Mouse (Mus musculus) embryonic facial prominence, embryonic 14.5 days (tissue): ENCODE results near the gene Stat5b. TPM values are rescaled to one million over a fixed set of nuclear protein-coding genes. Genes with fewer than 3 reads are reported as not detected.
A peak's percentile ranks its signal among the peaks of the same experiment; 100 is the strongest.

Experiments used
- ATAC-seq: fragments of 200-750 bp; cut with Nextera tagmentation; 2 replicates; pipeline ENCODE4 v1.8.0; 2017; ENCODE audit warnings: low read depth, moderate number of reproducible peaks, moderate TSS enrichment
- DNase-seq: peaks from one replicate; pipeline ENCODE4 v3.0.0-alpha.2; 2015; ENCODE audit warnings: low spot score
- H3K27ac ChIP-seq: fragments of 300-500 bp; sonication (generic); replicated peaks from 2 replicates; pipeline ENCODE4 v1.5.1; 2014; ENCODE audit warnings: low read depth, mild to moderate bottlenecking, low read length, moderate library complexity
- H3K27me3 ChIP-seq: fragments of 300-500 bp; sonication (generic); replicated peaks from 2 replicates; pipeline ENCODE4 v1.6.1; 2014; ENCODE audit warnings: low read length; ENCODE audit not compliant: control insufficient read depth, insufficient read depth
- H3K36me3 ChIP-seq: fragments of 300-500 bp; sonication (generic); 2 replicates; pipeline ENCODE4 v1.6.1; 2014; ENCODE audit warnings: low read length, mixed read lengths; ENCODE audit not compliant: control insufficient read depth, insufficient read depth
- H3K4me1 ChIP-seq: fragments of 300-500 bp; sonication (generic); 2 replicates; pipeline ENCODE4 v1.6.1; 2014; ENCODE audit warnings: antibody characterized with exemption, low read length; ENCODE audit not compliant: control insufficient read depth, insufficient read depth
- H3K4me2 ChIP-seq: fragments of 300-500 bp; sonication (generic); 2 replicates; pipeline ENCODE4 v1.6.1; 2014; ENCODE audit warnings: low read depth, mild to moderate bottlenecking, low read length, moderate library complexity, mixed read lengths
- H3K4me3 ChIP-seq: fragments of 300-500 bp; sonication (generic); 2 replicates; pipeline ENCODE4 v1.5.1; 2014; ENCODE audit warnings: low read depth, mild to moderate bottlenecking, low read length
- H3K9ac ChIP-seq: fragments of 300-500 bp; sonication (generic); 2 replicates; pipeline ENCODE4 v1.6.1; 2014; ENCODE audit warnings: low read depth, mild to moderate bottlenecking, low read length, moderate library complexity, mixed read lengths
- H3K9me3 ChIP-seq: fragments of 300-500 bp; sonication (generic); 2 replicates; pipeline ENCODE4 v1.6.1; 2016; ENCODE audit warnings: low read length; ENCODE audit not compliant: control insufficient read depth
- WGBS: fragments of 180-500 bp; shearing (Covaris S2); extraction: QIAGEN DNeasy Blood & Tissue Kit; methylation state at CpG from one replicate; pipeline ENCODE4 v1.1.7; 2014; 5-methylcytosine and 5-hydroxymethylcytosine counted together
- polyA plus RNA-seq: library from polyadenylated mRNA; unstranded; fragments of >200 nt; fragmentation: Nextera tagmentation; extraction: Ambion mirVana; gene quantifications from 2 replicates; pipeline ENCODE4 v1.2.1, GENCODE M21; 2014

Stat5b gene
- polyA plus RNA-seq, 1 experiment from 2014 or later = 27.6 TPM

DNA sequence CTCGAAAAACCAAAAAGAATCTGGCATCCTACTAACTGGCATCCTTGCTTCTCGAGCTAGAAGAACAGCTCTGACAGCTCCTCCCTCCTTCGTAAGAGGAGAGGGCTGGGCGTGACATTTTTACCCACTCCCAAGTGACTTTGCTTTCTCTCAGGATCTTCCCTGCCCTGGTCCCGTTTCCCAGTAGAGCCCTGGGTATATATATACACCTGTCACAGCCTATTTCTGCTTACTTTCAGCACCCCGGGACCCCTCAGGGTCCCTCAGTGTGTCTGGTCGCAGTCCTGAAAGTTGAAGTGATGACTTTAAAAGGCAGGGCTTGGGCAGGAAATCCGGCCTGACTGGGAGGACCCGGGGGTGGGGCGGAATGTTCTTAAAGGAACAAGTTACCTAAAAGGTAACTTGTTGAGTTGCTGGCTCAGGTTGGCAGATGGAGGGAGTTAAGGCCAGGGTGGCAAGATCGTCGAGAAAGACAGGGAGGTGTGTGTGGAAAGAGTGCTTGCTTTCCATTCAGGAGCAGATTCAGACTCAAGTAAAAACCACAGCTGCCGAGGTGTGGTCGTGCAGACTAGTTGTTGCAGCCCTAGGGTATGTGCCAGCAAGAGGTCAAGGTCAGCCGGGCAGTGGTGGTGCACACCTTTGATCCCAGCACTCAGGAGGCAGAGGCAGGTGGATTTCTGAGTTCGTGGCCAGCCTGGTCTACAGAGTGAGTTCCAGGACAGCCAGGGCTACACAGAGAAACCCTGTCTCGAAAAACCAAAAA lies 79.7 kb downstream of the Stat5b start, which contains the start of gene Ghdc:
Ghdc (minus strand) TSS at position 312 of the 763 bp plus-strand sequence.
- peak within 1 kb of the TSS; percentile 58 for H3K4me2 ChIP-seq
- peak within 1 kb of the TSS; percentile 65 for H3K9ac ChIP-seq
- no peaks in the 10 kb centered on the region for H3K27me3 ChIP-seq
- DNase-seq (peak; percentile 88), ATAC-seq (peak; percentile 65; the same call in 1 of the 2 replicates)
- peak within 1 kb of the TSS; percentile 61 for H3K27ac ChIP-seq
- no peaks in the 10 kb centered on the region for H3K36me3 ChIP-seq
- 17% methylated on average over 17 of the region's 17 CpGs for WGBS
- H3K4me1 ChIP-seq = 0 out of 2 replicates have a peak, but pooled peaks cover 5% of the 10 kb centered on the region
- peak within 1 kb of the TSS; percentile 64 for H3K4me3 ChIP-seq
- H3K9me3 ChIP-seq = no peaks in the 10 kb centered on the region

DNA sequence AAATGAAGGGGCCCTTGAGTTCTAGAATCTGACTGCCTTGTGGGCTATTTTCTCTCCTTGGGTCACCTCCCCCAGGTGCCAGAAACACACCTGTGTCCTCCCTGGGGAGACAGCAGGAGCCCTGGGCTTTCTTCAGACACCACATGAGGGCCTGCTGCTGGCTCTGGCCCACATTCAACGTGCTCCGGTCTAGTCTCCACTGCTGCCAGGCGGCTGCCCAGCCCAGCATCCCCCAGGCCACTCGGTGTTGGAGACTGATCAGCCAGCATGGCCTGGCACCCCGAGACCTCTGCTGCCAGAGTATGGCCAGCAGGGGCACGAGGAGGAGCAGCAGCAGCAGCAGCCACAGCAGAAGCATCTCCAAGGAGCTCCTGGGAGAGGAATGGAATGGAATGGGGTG lies 80.5 kb downstream of the Stat5b start:
- no peak for DNase-seq
- H3K9ac ChIP-seq = peak overlapping the region; percentile 65
- 53% methylated on average over 6 of the region's 6 CpGs for WGBS
- H3K36me3 ChIP-seq = no peaks in the 10 kb centered on the region
- 0 out of 2 replicates have a peak, but pooled peaks cover 5% of the 10 kb centered on the region for H3K4me1 ChIP-seq
- H3K27me3 ChIP-seq = no peaks in the 10 kb centered on the region
- H3K27ac ChIP-seq = no peak overlapping the region
- H3K4me2 ChIP-seq = peak overlapping the region; percentile 58
- H3K9me3 ChIP-seq = no peaks in the 10 kb centered on the region
- H3K4me3 ChIP-seq = peak overlapping the region; percentile 64
- no peak for ATAC-seq

DNA sequence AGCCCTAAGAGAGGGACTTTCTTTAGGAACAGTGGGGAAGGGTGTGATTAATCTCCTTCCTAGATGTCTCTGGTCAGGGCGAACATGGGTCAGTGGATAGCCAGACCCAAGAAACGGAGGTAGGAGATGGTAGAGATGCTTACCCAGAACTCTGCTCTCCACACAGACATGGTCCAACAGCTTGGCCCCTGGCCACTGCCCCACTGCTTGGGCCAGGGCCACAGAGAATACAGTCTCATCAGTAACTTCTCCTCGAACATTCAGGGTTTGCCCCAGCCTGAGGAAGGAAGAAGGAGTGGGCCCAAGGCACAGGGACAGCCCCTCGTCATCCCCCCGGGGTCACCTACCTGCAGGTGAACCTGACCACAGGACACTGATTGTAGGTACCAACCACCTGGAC lies 82.7 kb downstream of the Stat5b start:
- Histone ChIP-seq H3K9me3 (no peaks in the 10 kb centered on the region), H3K36me3 (no peaks in the 10 kb centered on the region), H3K27ac (no peak overlapping the region), H3K4me3 (no peak overlapping the region), H3K9ac (no peak overlapping the region), H3K4me2 (no peak overlapping the region), H3K27me3 (0 out of 2 replicates have a peak, but pooled peaks cover under 1% of the 10 kb centered on the region), H3K4me1 (0 out of 2 replicates have a peak, but pooled peaks cover 5% of the 10 kb centered on the region)
- no peak for ATAC-seq
- WGBS = 77% methylated on average over 5 of the region's 5 CpGs
- no peak for DNase-seq

DNA sequence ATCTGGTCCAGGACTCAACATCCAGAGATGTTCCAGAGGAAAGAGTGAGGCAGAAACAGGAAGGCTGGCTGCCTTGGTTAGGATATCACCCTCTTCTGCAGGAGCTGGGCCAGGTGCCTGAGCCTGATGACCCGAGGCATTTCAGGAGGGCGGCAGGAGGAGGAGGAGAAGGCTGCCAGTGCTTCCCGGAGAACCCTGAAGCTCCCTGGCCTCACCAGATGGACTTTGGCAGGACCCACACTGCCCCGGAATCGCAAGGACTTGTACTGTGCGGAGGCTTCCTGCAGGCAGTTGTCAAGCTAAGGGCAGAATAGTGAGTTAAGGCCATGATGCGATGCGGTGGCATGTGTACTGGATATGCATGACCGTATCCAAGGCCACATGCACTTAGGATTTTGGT lies 83.8 kb downstream of the Stat5b start:
- no peaks in the 10 kb centered on the region for H3K9me3 ChIP-seq
- H3K9ac ChIP-seq = no peak overlapping the region
- H3K27me3 ChIP-seq = peaks cover 12% of the 10 kb centered on the region; the same call in 1 of the 2 replicates
- no peak overlapping the region for H3K4me3 ChIP-seq
- H3K4me2 ChIP-seq = no peak overlapping the region
- ATAC-seq (no peak), DNase-seq (no peak)
- no peak overlapping the region for H3K27ac ChIP-seq
- 74% methylated on average over 7 of the region's 9 CpGs for WGBS
- H3K4me1 ChIP-seq = 0 out of 2 replicates have a peak, but pooled peaks cover 5% of the 10 kb centered on the region
- no peaks in the 10 kb centered on the region for H3K36me3 ChIP-seq

DNA sequence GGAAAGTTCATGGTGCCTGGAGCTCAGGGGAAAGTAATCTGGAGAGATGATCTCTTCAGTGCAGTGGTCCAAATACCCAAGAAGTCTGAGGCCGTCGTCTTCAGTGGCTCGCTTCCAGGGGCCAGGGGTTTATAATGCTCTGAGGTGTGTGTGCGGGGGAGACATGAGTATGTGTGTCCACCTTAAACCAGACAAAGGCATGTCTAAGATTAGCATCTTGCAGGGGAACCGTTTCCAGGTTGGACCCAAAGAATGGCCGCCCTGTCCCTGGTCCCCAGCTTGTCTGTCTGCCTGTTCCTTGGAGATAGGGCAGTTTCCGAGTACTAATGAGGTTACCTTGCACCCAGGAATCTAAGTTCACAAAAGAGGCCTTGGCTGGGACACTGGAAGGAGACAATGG lies 87.7 kb downstream of the Stat5b start, which contains the start of gene Hcrt:
Hcrt (minus strand) TSS at position 101 of the 400 bp plus-strand sequence.
- WGBS = 82% methylated on average over 7 of the region's 7 CpGs
- Histone ChIP-seq H3K4me1 (0 out of 2 replicates have a peak, but pooled peaks cover 6% of the 10 kb centered on the region), H3K36me3 (no peaks in the 10 kb centered on the region), H3K9ac (peak within 1 kb of the TSS; percentile 41), H3K4me2 (peak within 1 kb of the TSS; percentile 59), H3K27me3 (peaks cover 43% of the 10 kb centered on the region), H3K27ac (no peak within 1 kb of the TSS), H3K4me3 (peak within 1 kb of the TSS; percentile 32), H3K9me3 (no peaks in the 10 kb centered on the region)
- ATAC-seq (no peak), DNase-seq (no peak)

DNA sequence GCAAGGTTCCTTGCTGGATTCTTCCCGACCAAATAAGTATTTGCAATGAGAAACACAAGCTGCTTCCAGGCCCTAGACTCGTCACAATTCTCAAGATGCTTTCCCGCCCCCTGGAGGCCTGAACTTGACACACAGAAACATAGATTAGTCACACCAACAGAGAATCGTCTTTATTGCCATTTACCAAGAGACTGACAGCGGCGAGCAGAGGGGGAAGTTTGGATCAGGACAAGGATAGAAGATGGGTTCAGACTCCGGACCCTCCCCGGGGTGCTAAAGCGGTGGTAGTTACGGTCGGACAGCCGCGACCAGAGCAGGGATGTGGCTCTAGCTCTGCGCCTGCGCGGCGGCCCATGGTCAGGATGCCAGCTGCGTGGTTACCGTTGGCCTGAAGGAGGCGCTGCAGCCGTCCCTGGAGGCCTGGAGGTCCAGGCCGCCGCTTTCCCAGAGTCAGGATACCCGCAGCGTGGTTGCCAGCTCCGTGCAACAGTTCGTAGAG lies 88.9 kb downstream of the Stat5b start:
- DNase-seq (peak; percentile 70), ATAC-seq (peak; percentile 50; the same call in 1 of the 2 replicates)
- Histone ChIP-seq H3K4me2 (peak overlapping the region; percentile 59), H3K27ac (no peak overlapping the region), H3K36me3 (no peaks in the 10 kb centered on the region), H3K4me1 (0 out of 2 replicates have a peak, but pooled peaks cover 6% of the 10 kb centered on the region), H3K9ac (peak overlapping the region; percentile 41), H3K9me3 (no peaks in the 10 kb centered on the region), H3K27me3 (peaks cover 43% of the 10 kb centered on the region), H3K4me3 (peak overlapping the region; percentile 32)
- under 1% methylated on average over 25 of the region's 27 CpGs for WGBS

DNA sequence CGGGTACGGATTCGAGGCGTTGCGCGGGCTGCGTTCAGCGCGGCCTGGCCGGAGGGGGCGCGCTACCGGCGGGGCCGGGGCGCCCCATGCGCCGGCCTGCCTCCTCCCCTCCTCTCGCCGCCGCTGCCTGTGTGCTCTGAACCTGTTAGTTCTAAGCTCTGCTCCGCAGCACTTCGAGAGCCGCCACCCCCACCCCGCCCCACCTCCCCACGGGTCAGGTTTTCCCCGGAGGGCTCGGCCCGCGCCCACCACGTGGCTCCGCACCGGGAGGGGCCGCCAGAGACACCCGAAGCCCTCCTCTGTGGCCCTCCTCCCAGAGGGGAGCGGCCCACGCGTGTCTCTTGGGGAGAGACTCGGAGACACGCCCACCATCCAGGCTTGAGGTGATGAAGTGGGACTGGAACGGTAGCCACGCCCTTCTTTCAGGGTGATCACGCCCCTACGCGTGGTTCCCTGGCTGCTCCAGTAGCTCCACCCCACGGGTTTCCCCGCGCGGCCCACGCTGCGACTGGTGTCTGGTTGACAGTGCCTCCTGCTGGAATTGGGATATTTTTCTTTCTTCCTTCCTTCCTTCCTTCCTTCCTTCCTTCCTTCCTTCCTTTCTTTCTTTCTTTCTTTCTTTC lies 90.8 kb downstream of the Stat5b start, which contains the start of gene Kcnh4:
Kcnh4 (minus strand) TSS at position 332 of the 623 bp plus-strand sequence.
- no peak within 1 kb of the TSS for H3K9ac ChIP-seq
- H3K4me2 ChIP-seq = peak within 1 kb of the TSS; percentile 53
- H3K9me3 ChIP-seq = no peaks in the 10 kb centered on the region
- H3K27ac ChIP-seq = no peak within 1 kb of the TSS
- WGBS = under 1% methylated on average over 17 of the region's 51 CpGs
- ATAC-seq (peak; percentile 56), DNase-seq (peak; percentile 71)
- H3K36me3 ChIP-seq = no peaks in the 10 kb centered on the region
- 0 out of 2 replicates have a peak, but pooled peaks cover 6% of the 10 kb centered on the region for H3K4me1 ChIP-seq
- peak within 1 kb of the TSS; percentile 33 for H3K4me3 ChIP-seq
- peaks cover 43% of the 10 kb centered on the region for H3K27me3 ChIP-seq
